Mouse (Mus musculus) heart, postnatal 0 days (tissue): Measurements from ENCODE around the gene Tef. TPM values are rescaled to one million over a fixed set of nuclear protein-coding genes. Genes with fewer than 3 reads are reported as not detected.

ENCODE experiments used
- ATAC-seq: fragments of 200-750 bp; cut with Nextera tagmentation; 2 replicates; pipeline ENCODE4 v1.8.0; 2017; ENCODE audit warnings: low read depth, moderate number of reproducible peaks, moderate library complexity; ENCODE audit not compliant: insufficient read depth
- DNase-seq: peaks from one replicate; pipeline ENCODE4 v3.0.0-alpha.2; 2016; ENCODE audit warnings: low spot score
- H3K27ac ChIP-seq: fragments of 300-500 bp; sonication (generic); 2 replicates; pipeline ENCODE4 v1.5.1; 2014; ENCODE audit warnings: low read depth, mild to moderate bottlenecking
- H3K27me3 ChIP-seq: fragments of 300-500 bp; sonication (generic); 2 replicates; pipeline ENCODE4 v1.6.1; 2014; ENCODE audit warnings: low read length, mixed read lengths; ENCODE audit not compliant: control insufficient read depth, insufficient read depth
- H3K36me3 ChIP-seq: fragments of 300-500 bp; sonication (generic); replicated peaks from 2 replicates; pipeline ENCODE4 v1.6.1; 2014; ENCODE audit warnings: low read length, mixed read lengths; ENCODE audit not compliant: control insufficient read depth, insufficient read depth
- H3K4me1 ChIP-seq: fragments of 300-500 bp; sonication (generic); 2 replicates; pipeline ENCODE4 v1.6.1; 2014; ENCODE audit warnings: antibody characterized with exemption; ENCODE audit not compliant: control insufficient read depth, insufficient read depth
- H3K4me2 ChIP-seq: fragments of 300-500 bp; sonication (generic); 2 replicates; pipeline ENCODE4 v1.6.1; 2014; ENCODE audit warnings: low read depth, mild to moderate bottlenecking, low read length, moderate library complexity
- H3K4me3 ChIP-seq: fragments of 300-500 bp; sonication (generic); 2 replicates; pipeline ENCODE4 v1.5.1; 2014; ENCODE audit warnings: low read depth, low read length
- H3K9ac ChIP-seq: fragments of 300-500 bp; sonication (generic); replicated peaks from 2 replicates; pipeline ENCODE4 v1.6.1; 2014; ENCODE audit warnings: low read depth, low read length, mixed read lengths
- H3K9me3 ChIP-seq: fragments of 300-500 bp; sonication (generic); replicated peaks from 2 replicates; pipeline ENCODE4 v1.6.1; 2016; ENCODE audit warnings: low read length; ENCODE audit not compliant: control insufficient read depth
- CTCF ChIP-seq: IDR thresholded peaks from 2 replicates; pipeline ENCODE4 v1.5.1; 2016; ENCODE audit warnings: antibody characterized with exemption, control low read depth, low read depth
- EP300 ChIP-seq: IDR thresholded peaks from 2 replicates; pipeline ENCODE4 v1.6.1; 2016; ENCODE audit warnings: antibody characterized with exemption, low read depth
- WGBS: fragments of 180-500 bp; shearing (Covaris S2); extraction: QIAGEN DNeasy Blood & Tissue Kit; methylation state at CpG from one replicate; pipeline ENCODE4 v1.1.7; 2014; 5-methylcytosine and 5-hydroxymethylcytosine counted together
- polyA plus RNA-seq: library from polyadenylated mRNA; unstranded; fragments of >200 nt; fragmentation: Nextera tagmentation; extraction: Ambion mirVana; gene quantifications from 2 replicates; pipeline ENCODE4 v1.2.1, GENCODE M21; 2015
- total RNA-seq: library from RNA; depleted of rRNA; stranded (reverse); fragments of >200 nt; gene quantifications from 2 replicates; pipeline ENCODE4 v1.2.3, GENCODE M21; 2014; ENCODE audit warnings: low replicate concordance

Gene Tef
- total and polyA plus RNA-seq, 2 experiments from 2014 or later, result 27.8 to 41.5 TPM

GRCm38 (mm10) chr15:81831136-81831825, 29.1 kb downstream of the Tef start:
- no peaks in the 10 kb centered on the region for H3K27me3 ChIP-seq
- H3K4me3 ChIP-seq, result no peak overlapping the region
- peaks cover 6% of the 10 kb centered on the region for H3K36me3 ChIP-seq
- WGBS, result 15% methylated on average over 24 of the region's 24 CpGs
- H3K27ac ChIP-seq, result peak overlapping the region; percentile 43; the same call in 1 of the 2 replicates
- no peak overlapping the region; the same call in 1 of the 2 replicates for H3K4me2 ChIP-seq
- DNase-seq (peak; percentile 97), ATAC-seq (peak; percentile 74)
- peaks cover 39% of the 10 kb centered on the region for H3K4me1 ChIP-seq
- no peak overlapping the region for H3K9ac ChIP-seq
- TF ChIP-seq EP300 (no peak), CTCF (peak; percentile 100)
- H3K9me3 ChIP-seq, result no peaks in the 10 kb centered on the region

GRCm38 (mm10) chr15:81832219-81832618, 30.0 kb downstream of the Tef start:
- 0 out of 2 replicates have a peak overlapping the region, but pooled peaks have one; percentile 99 for H3K27ac ChIP-seq
- TF ChIP-seq EP300 (no peak), CTCF (no peak; the same call in 1 of the 2 replicates)
- H3K36me3 ChIP-seq, result 0 out of 2 replicates have a peak, but pooled peaks cover 3% of the 10 kb centered on the region
- no peaks in the 10 kb centered on the region for H3K27me3 ChIP-seq
- no peak overlapping the region for H3K9ac ChIP-seq
- 58% methylated on average over 3 of the region's 3 CpGs for WGBS
- no peak for ATAC-seq
- no peak overlapping the region for H3K4me2 ChIP-seq
- H3K9me3 ChIP-seq, result no peaks in the 10 kb centered on the region
- H3K4me3 ChIP-seq, result no peak overlapping the region
- no peak for DNase-seq
- H3K4me1 ChIP-seq, result peaks cover 47% of the 10 kb centered on the region

- no peaks in the 10 kb centered on the region for H3K27me3 ChIP-seq
- peaks cover 55% of the 10 kb centered on the region for H3K4me1 ChIP-seq
- H3K36me3 ChIP-seq, result no peaks in the 10 kb centered on the region
- no peak overlapping the region for H3K4me3 ChIP-seq
- ATAC-seq (no peak), DNase-seq (no peak)
- no peak overlapping the region; the same call in 1 of the 2 replicates for H3K9ac ChIP-seq
- WGBS, result 60% methylated on average over 4 of the region's 4 CpGs
- H3K27ac ChIP-seq, result peak overlapping the region; percentile 99
- TF ChIP-seq CTCF (no peak), EP300 (no peak)
- no peaks in the 10 kb centered on the region for H3K9me3 ChIP-seq
- H3K4me2 ChIP-seq, result no peak overlapping the region
These were observed 31.3 kb downstream of the Tef start for GRCm38 (mm10) chr15:81833481-81833880.

- ATAC-seq (peak; percentile 72), DNase-seq (peak; percentile 96)
- no peaks in the 10 kb centered on the region for H3K36me3 ChIP-seq
- H3K9ac ChIP-seq, result no peak overlapping the region; the same call in 1 of the 2 replicates
- H3K4me2 ChIP-seq, result no peak overlapping the region
- no peak overlapping the region for H3K4me3 ChIP-seq
- H3K27me3 ChIP-seq, result no peaks in the 10 kb centered on the region
- TF ChIP-seq CTCF (no peak), EP300 (peak; percentile 96)
- 34% methylated on average over 3 of the region's 3 CpGs for WGBS
- peaks cover 57% of the 10 kb centered on the region for H3K4me1 ChIP-seq
- peak overlapping the region; percentile 99 for H3K27ac ChIP-seq
- H3K9me3 ChIP-seq, result no peaks in the 10 kb centered on the region
These were observed 32.1 kb downstream of the Tef start for GRCm38 (mm10) chr15:81834171-81834841.

- TF ChIP-seq EP300, result no peak
- TF ChIP-seq CTCF, result no peak
- Histone ChIP-seq H3K9me3 (no peaks in the 10 kb centered on the region), H3K9ac (peak overlapping the region; percentile 35; the same call in 1 of the 2 replicates)
These were observed 33.0 kb downstream of the Tef start for GRCm38 (mm10) chr15:81835007-81835880.

More at GRCm38 (mm10) chr15:81835007-81835880, 33.0 kb downstream of the Tef start:
- WGBS, result 83% methylated on average over 10 of the region's 10 CpGs
- no peak overlapping the region for H3K4me3 ChIP-seq
- ATAC-seq (no peak), DNase-seq (no peak)
- no peaks in the 10 kb centered on the region for H3K27me3 ChIP-seq
- peaks cover 60% of the 10 kb centered on the region for H3K4me1 ChIP-seq
- no peaks in the 10 kb centered on the region for H3K36me3 ChIP-seq
- H3K4me2 ChIP-seq, result peak overlapping the region; percentile 54; the same call in 1 of the 2 replicates
- H3K27ac ChIP-seq, result peak overlapping the region; percentile 99
